Mouse (Mus musculus): ENCODE results near the gene Tulp1.
"Not testable (repeated sequence)": the region's sequence is repeated elsewhere in the genome, so short reads cannot be mapped to it uniquely, and the experiment has no call there.

The Tulp1 gene

GRCm38 (mm10) chr17:28341091-28341490, 23.9 kb downstream of the Tulp1 start:
- peak; percentile 66 to 85 for DNase-seq (ENCODE audit: low spot score in 2 of 2)

- DNase-seq (ENCODE audit: low spot score in 2 of 2) = no peak
These were observed 24.4 kb downstream of the Tulp1 start for GRCm38 (mm10) chr17:28340578-28340977.

GRCm38 (mm10) chr17:28337547-28337946, 27.5 kb downstream of the Tulp1 start:
- no peak for DNase-seq (ENCODE audit: low spot score in 2 of 2)

GRCm38 (mm10) chr17:28335267-28335666, 29.8 kb downstream of the Tulp1 start:
- DNase-seq (ENCODE audit: low spot score in 2 of 2) = no peak

GRCm38 (mm10) chr17:28332915-28333546, 32.0 kb downstream of the Tulp1 start:
- no peak for DNase-seq (ENCODE audit: low spot score in 2 of 2)

- no peak for DNase-seq (ENCODE audit: low spot score in 2 of 2)
These were observed 32.7 kb downstream of the Tulp1 start for GRCm38 (mm10) chr17:28332113-28332914.

GRCm38 (mm10) chr17:28331241-28332112, 33.5 kb downstream of the Tulp1 start:
- DNase-seq (ENCODE audit: low spot score in 2 of 2) = no peak

GRCm38 (mm10) chr17:28330590-28330989, 34.4 kb downstream of the Tulp1 start:
- not testable (repeated sequence) for DNase-seq (ENCODE audit: low spot score in 2 of 2)

- no peak for DNase-seq (ENCODE audit: low spot score in 2 of 2)
These were observed 34.8 kb downstream of the Tulp1 start for GRCm38 (mm10) chr17:28330232-28330546.

GRCm38 (mm10) chr17:28329503-28330231, 35.4 kb downstream of the Tulp1 start:
- DNase-seq (ENCODE audit: low spot score in 2 of 2) = no peak

GRCm38 (mm10) chr17:28328946-28329345, 36.1 kb downstream of the Tulp1 start:
- no peak for DNase-seq (ENCODE audit: low spot score in 2 of 2)

- DNase-seq (ENCODE audit: low spot score in 2 of 2) = peak; percentile 97 to 99
These were observed 36.6 kb downstream of the Tulp1 start, which contains the start of gene Rpl10a for GRCm38 (mm10) chr17:28328366-28328928. TSS of gene Rpl10a (plus strand) at chr17:28328471.

- no peak for DNase-seq (ENCODE audit: low spot score in 2 of 2)
These were observed 37.2 kb downstream of the Tulp1 start for GRCm38 (mm10) chr17:28327673-28328325.

- no peak for DNase-seq (ENCODE audit: low spot score in 2 of 2)
These were observed 38.1 kb downstream of the Tulp1 start for GRCm38 (mm10) chr17:28326951-28327350.

- no peak for DNase-seq (ENCODE audit: low spot score in 2 of 2)
These were observed 39.3 kb downstream of the Tulp1 start for GRCm38 (mm10) chr17:28325751-28326150.

GRCm38 (mm10) chr17:28324416-28324815, 40.6 kb downstream of the Tulp1 start:
- not testable (repeated sequence) for DNase-seq (ENCODE audit: low spot score in 2 of 2)

- DNase-seq (ENCODE audit: low spot score in 2 of 2) = no peak
These were observed 41.2 kb downstream of the Tulp1 start for GRCm38 (mm10) chr17:28323786-28324185.

GRCm38 (mm10) chr17:28321700-28322099, 43.3 kb downstream of the Tulp1 start:
- DNase-seq (ENCODE audit: low spot score in 2 of 2) = no peak

GRCm38 (mm10) chr17:28317725-28318124, 47.3 kb downstream of the Tulp1 start:
- no peak for DNase-seq (ENCODE audit: low spot score in 2 of 2)

- no peak for DNase-seq (ENCODE audit: low spot score in 2 of 2)
These were observed 47.9 kb downstream of the Tulp1 start for GRCm38 (mm10) chr17:28317091-28317490.

- DNase-seq (ENCODE audit: low spot score in 2 of 2) = no peak
These were observed 48.5 kb downstream of the Tulp1 start for GRCm38 (mm10) chr17:28316476-28316875.

Data from cerebellum, postnatal 4 days (tissue).